Mouse (Mus musculus) urinary bladder, adult 2 months (tissue): Measurements from ENCODE around the gene Armcx5. TPM values are rescaled to one million over a fixed set of nuclear protein-coding genes. Genes with fewer than 3 reads are reported as not detected.

ENCODE experiments used
- polyA plus RNA-seq: library from polyadenylated mRNA; depleted of rRNA; stranded (reverse); fragments of >200 nt; gene quantifications from 2 replicates; pipeline ENCODE4 v1.2.3, GENCODE M21; 2012; rRNA removed

The Armcx5 gene
- polyA plus RNA-seq, 1 experiment = 8.6 TPM

Other genes with a start within 250 kb of the Armcx5 start
- gene AV320801, start 248.1 kb upstream of the Armcx5 start, polyA plus RNA-seq = not detected in 2 replicates
- gene Nxf7, start 144.0 kb upstream of the Armcx5 start, polyA plus RNA-seq = 0.22 and 0.34 TPM in 2 replicates
- gene Prame, start 115.0 kb upstream of the Armcx5 start, polyA plus RNA-seq = not detected in 2 replicates
- gene Tcp11x2, start 48.9 kb upstream of the Armcx5 start, polyA plus RNA-seq = not detected in 2 replicates
- not detected in 2 replicates for gene Tmsb15a, start 17.5 kb upstream of the Armcx5 start, polyA plus RNA-seq
- gene Gprasp1, start within 50 bp of the Armcx5 start, polyA plus RNA-seq = 25.0 and 26.2 TPM in 2 replicates
- gene Bhlhb9, start 54.9 kb downstream of the Armcx5 start, polyA plus RNA-seq = 13.4 and 14.1 TPM in 2 replicates
- 6.3 and 7.6 TPM in 2 replicates for gene Gprasp2, start 96.3 kb downstream of the Armcx5 start, polyA plus RNA-seq